Mouse (Mus musculus) lung, embryonic 16.5 days (tissue): Measurements from ENCODE around the gene Dhrs7c. TPM values are rescaled to one million over a fixed set of nuclear protein-coding genes. Genes with fewer than 3 reads are reported as not detected.
A peak's percentile ranks its signal among the peaks of the same experiment; 100 is the strongest.

Source experiments
- ATAC-seq: fragments of 200-750 bp; cut with Nextera tagmentation; 2 replicates; pipeline ENCODE4 v1.8.0; 2017; ENCODE audit warnings: low read depth, mild to moderate bottlenecking, moderate library complexity
- H3K27ac ChIP-seq: fragments of 300-500 bp; sonication (generic); 2 replicates; pipeline ENCODE4 v1.5.1; 2014; ENCODE audit warnings: mild to moderate bottlenecking, control low read depth, low read length
- H3K27me3 ChIP-seq: fragments of 300-500 bp; sonication (generic); 2 replicates; pipeline ENCODE4 v1.6.1; 2014; ENCODE audit warnings: low read depth, low read length, mixed read lengths; ENCODE audit not compliant: control insufficient read depth, insufficient read depth
- H3K36me3 ChIP-seq: fragments of 300-500 bp; sonication (generic); 2 replicates; pipeline ENCODE4 v1.6.1; 2014; ENCODE audit warnings: low read length; ENCODE audit not compliant: control insufficient read depth, insufficient read depth
- H3K4me1 ChIP-seq: fragments of 300-500 bp; sonication (generic); replicated peaks from 2 replicates; pipeline ENCODE4 v1.6.1; 2014; ENCODE audit warnings: low read length, mixed read lengths; ENCODE audit not compliant: control insufficient read depth, insufficient read depth
- H3K4me2 ChIP-seq: fragments of 300-500 bp; sonication (generic); 2 replicates; pipeline ENCODE4 v1.6.1; 2014; ENCODE audit warnings: low read depth, low read length, control low read depth
- H3K4me3 ChIP-seq: fragments of 300-500 bp; sonication (generic); 2 replicates; pipeline ENCODE4 v1.5.1; 2014; ENCODE audit warnings: mild to moderate bottlenecking, low read length, control low read depth
- H3K9ac ChIP-seq: fragments of 300-500 bp; sonication (generic); 2 replicates; pipeline ENCODE4 v1.6.1; 2014; ENCODE audit warnings: low read length, control low read depth
- H3K9me3 ChIP-seq: fragments of 300-500 bp; sonication (generic); 2 replicates; pipeline ENCODE4 v1.6.1; 2016; ENCODE audit warnings: low read length; ENCODE audit not compliant: control insufficient read depth
- WGBS: fragments of 180-500 bp; shearing (Covaris S2); extraction: QIAGEN DNeasy Blood & Tissue Kit; methylation state at CpG from one replicate; pipeline ENCODE4 v1.1.7; 2014; 5-methylcytosine and 5-hydroxymethylcytosine counted together
- polyA plus RNA-seq: library from polyadenylated mRNA; unstranded; fragments of >200 nt; fragmentation: Nextera tagmentation; extraction: Ambion mirVana; gene quantifications from 2 replicates; pipeline ENCODE4 v1.2.1, GENCODE M21; 2015

Dhrs7c gene
- polyA plus RNA-seq, 1 experiment from 2014 or later = 1.1 TPM

DNA sequence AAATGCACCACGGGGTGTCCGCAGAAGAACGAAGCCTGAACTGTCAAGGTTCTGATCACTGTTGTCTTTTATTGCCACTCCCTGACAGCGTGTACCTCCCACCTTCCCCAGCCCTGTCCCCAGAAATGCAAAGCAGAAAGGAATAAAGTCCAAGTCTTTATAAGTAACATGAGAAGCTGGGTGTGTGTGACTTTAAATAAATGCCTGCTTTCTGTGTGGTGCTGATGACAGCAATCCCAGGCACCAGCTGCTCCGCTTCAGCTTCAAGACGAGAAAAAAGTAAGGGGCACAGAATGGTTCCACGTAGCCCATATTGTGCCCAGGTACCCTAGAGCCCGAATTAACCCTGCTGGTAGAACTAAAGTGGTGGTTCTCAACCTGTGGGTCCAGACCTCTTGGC is 3.2 kb downstream of the Dhrs7c start:
- Histone ChIP-seq H3K9ac (no peak overlapping the region), H3K27ac (no peak overlapping the region), H3K9me3 (no peaks in the 10 kb centered on the region), H3K27me3 (no peaks in the 10 kb centered on the region), H3K4me1 (no peaks in the 10 kb centered on the region), H3K36me3 (no peaks in the 10 kb centered on the region), H3K4me3 (no peak overlapping the region), H3K4me2 (no peak overlapping the region)
- ATAC-seq = no peak
- WGBS = 54% methylated on average over 8 of the region's 8 CpGs

- Histone ChIP-seq H3K27me3 (no peaks in the 10 kb centered on the region), H3K4me1 (no peaks in the 10 kb centered on the region), H3K9me3 (no peaks in the 10 kb centered on the region), H3K9ac (no peak overlapping the region), H3K27ac (no peak overlapping the region), H3K36me3 (no peaks in the 10 kb centered on the region), H3K4me2 (no peak overlapping the region), H3K4me3 (no peak overlapping the region)
- ATAC-seq = no peak
- 92% methylated on average over 1 of the region's 1 CpGs for WGBS
Observed at GRCm38 (mm10) chr11:67805538-67805937, 7.6 kb downstream of the Dhrs7c start.

DNA sequence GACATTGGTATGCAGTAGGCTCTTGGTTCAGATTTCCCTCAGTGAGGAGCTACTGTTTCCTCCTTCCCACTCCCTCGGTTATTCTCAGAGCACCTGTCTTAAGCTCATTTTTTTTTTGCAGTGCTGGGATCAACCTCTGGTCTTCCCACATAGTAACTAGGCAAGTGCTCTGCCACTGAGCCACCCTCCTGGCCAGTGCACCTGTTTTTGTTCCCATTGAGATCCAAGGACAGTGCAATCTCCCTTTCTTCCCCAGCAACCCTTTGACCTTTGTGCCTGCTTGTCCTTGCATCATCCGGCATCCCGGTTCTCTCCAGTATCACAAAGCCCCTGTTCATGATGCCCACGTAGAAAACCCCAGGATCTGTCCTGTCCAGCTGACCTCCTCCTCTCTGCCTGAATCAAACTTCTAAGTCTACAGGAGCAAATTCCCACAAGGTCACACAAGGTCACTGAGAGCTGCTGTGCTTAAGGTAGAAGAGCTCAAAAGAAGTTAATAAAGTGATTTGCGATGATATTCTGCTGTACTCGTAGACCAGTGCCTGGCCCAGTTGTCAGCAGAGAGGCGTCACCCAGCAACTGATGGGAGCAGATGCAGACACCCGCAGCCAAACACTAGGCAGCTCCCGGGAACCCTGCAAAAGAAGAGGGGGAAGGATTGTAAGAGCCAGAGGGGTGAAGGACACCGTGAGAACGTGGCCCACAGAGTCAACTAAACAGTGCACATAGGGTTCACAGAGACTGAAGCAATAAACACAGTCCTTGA is 9.0 kb downstream of the Dhrs7c start:
- no peak for ATAC-seq
- H3K4me2 ChIP-seq = no peak overlapping the region
- no peak overlapping the region for H3K4me3 ChIP-seq
- H3K4me1 ChIP-seq = no peaks in the 10 kb centered on the region
- no peaks in the 10 kb centered on the region for H3K36me3 ChIP-seq
- H3K9ac ChIP-seq = no peak overlapping the region
- H3K27ac ChIP-seq = no peak overlapping the region
- no peaks in the 10 kb centered on the region for H3K27me3 ChIP-seq
- H3K9me3 ChIP-seq = no peaks in the 10 kb centered on the region
- WGBS = 73% methylated on average over 11 of the region's 11 CpGs

- 67% methylated on average over 5 of the region's 5 CpGs for WGBS
- no peak overlapping the region for H3K9ac ChIP-seq
- no peaks in the 10 kb centered on the region for H3K36me3 ChIP-seq
- H3K4me3 ChIP-seq = no peak overlapping the region
- no peaks in the 10 kb centered on the region for H3K4me1 ChIP-seq
- H3K27me3 ChIP-seq = no peaks in the 10 kb centered on the region
- ATAC-seq = no peak
- H3K9me3 ChIP-seq = no peaks in the 10 kb centered on the region
- no peak overlapping the region for H3K4me2 ChIP-seq
- no peak overlapping the region for H3K27ac ChIP-seq
Observed at GRCm38 (mm10) chr11:67808051-67808450, 10.1 kb downstream of the Dhrs7c start.

DNA sequence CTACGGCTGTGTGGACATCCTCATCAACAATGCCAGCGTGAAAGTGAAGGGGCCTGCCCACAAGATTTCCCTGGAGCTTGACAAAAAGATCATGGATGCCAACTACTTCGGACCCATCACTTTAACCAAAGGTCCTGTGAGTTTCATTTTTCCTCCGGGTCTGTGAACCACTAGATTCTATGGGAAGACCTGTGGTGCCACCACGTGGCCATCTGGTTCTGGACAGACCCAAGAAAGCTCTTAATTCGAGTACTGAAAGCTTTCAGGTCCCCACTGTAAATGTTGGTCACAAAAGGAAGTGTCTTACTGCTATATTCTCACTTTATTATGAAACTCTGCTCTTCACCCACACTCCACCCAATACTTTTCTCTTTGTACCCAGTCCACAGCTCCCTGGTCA is 13.5 kb downstream of the Dhrs7c start:
- H3K36me3 ChIP-seq = no peaks in the 10 kb centered on the region
- no peak overlapping the region for H3K27ac ChIP-seq
- no peak overlapping the region for H3K9ac ChIP-seq
- H3K4me2 ChIP-seq = no peak overlapping the region
- H3K4me1 ChIP-seq = no peaks in the 10 kb centered on the region
- no peak for ATAC-seq
- H3K9me3 ChIP-seq = no peaks in the 10 kb centered on the region
- no peak overlapping the region for H3K4me3 ChIP-seq
- 80% methylated on average over 6 of the region's 6 CpGs for WGBS
- no peaks in the 10 kb centered on the region for H3K27me3 ChIP-seq

- Histone ChIP-seq H3K4me3 (no peak overlapping the region), H3K27ac (no peak overlapping the region), H3K9ac (peak overlapping the region; percentile 36; the same call in 1 of the 2 replicates), H3K36me3 (no peaks in the 10 kb centered on the region), H3K9me3 (no peaks in the 10 kb centered on the region), H3K4me2 (peak overlapping the region; percentile 40), H3K27me3 (no peaks in the 10 kb centered on the region), H3K4me1 (peaks cover 3% of the 10 kb centered on the region)
- WGBS = 8% methylated on average over 5 of the region's 5 CpGs
- peak; percentile 47 for ATAC-seq
Observed at GRCm38 (mm10) chr11:67819604-67820003, 21.6 kb downstream of the Dhrs7c start.

- no peak overlapping the region for H3K4me2 ChIP-seq
- no peaks in the 10 kb centered on the region for H3K27me3 ChIP-seq
- no peak overlapping the region for H3K9ac ChIP-seq
- no peak overlapping the region for H3K27ac ChIP-seq
- peaks cover 3% of the 10 kb centered on the region for H3K4me1 ChIP-seq
- ATAC-seq = peak; percentile 51; the same call in 1 of the 2 replicates
- no peaks in the 10 kb centered on the region for H3K36me3 ChIP-seq
- 26% methylated on average over 4 of the region's 4 CpGs for WGBS
- no peaks in the 10 kb centered on the region for H3K9me3 ChIP-seq
- H3K4me3 ChIP-seq = no peak overlapping the region
Observed at GRCm38 (mm10) chr11:67820221-67820620, 22.2 kb downstream of the Dhrs7c start.

- Histone ChIP-seq H3K4me2 (no peak overlapping the region), H3K27me3 (no peaks in the 10 kb centered on the region), H3K4me1 (peaks cover 3% of the 10 kb centered on the region), H3K36me3 (no peaks in the 10 kb centered on the region), H3K9me3 (no peaks in the 10 kb centered on the region), H3K4me3 (no peak overlapping the region), H3K9ac (no peak overlapping the region), H3K27ac (no peak overlapping the region)
- no peak for ATAC-seq
- 83% methylated on average over 6 of the region's 6 CpGs for WGBS
Observed at GRCm38 (mm10) chr11:67821560-67821959, 23.6 kb downstream of the Dhrs7c start.

- ATAC-seq = peak; percentile 91
- no peak overlapping the region for H3K9ac ChIP-seq
- peak overlapping the region; percentile 78 for H3K27ac ChIP-seq
- no peaks in the 10 kb centered on the region for H3K36me3 ChIP-seq
- H3K27me3 ChIP-seq = no peaks in the 10 kb centered on the region
- H3K4me3 ChIP-seq = no peak overlapping the region
- peaks cover 7% of the 10 kb centered on the region for H3K4me1 ChIP-seq
- no peaks in the 10 kb centered on the region for H3K9me3 ChIP-seq
- 15% methylated on average over 12 of the region's 12 CpGs for WGBS
- peak overlapping the region; percentile 29 for H3K4me2 ChIP-seq
Observed at GRCm38 (mm10) chr11:67828360-67829059, 30.5 kb downstream of the Dhrs7c start.
